Mouse (Mus musculus) gonadal fat pad, adult 2 months (tissue): ENCODE measurements around the gene D7Ertd443e. TPM values are rescaled to one million over a fixed set of nuclear protein-coding genes. Genes with fewer than 3 reads are reported as not detected.

Source experiments
- DNase-seq: peaks from one replicate; pipeline ENCODE4 v3.0.0-alpha.2; 2012; ENCODE audit warnings: low read depth
- polyA plus RNA-seq: library from polyadenylated mRNA; depleted of rRNA; stranded (reverse); fragments of >200 nt; gene quantifications from 2 replicates; pipeline ENCODE4 v1.2.3, GENCODE M21; 2012; rRNA removed

D7Ertd443e gene
- 0.19 and 0.20 TPM in 2 replicates for polyA plus RNA-seq

- DNase-seq, result no peak
Observed at GRCm38 (mm10) chr7:134385561-134385960, at the start of gene D7Ertd443e. D7Ertd443e (minus strand) TSS chr7:134385661.

- no peak for DNase-seq
Observed at GRCm38 (mm10) chr7:134431681-134432080, 46.2 kb upstream of the D7Ertd443e start.

- no peak for DNase-seq
Observed at GRCm38 (mm10) chr7:134428676-134429075, 43.2 kb upstream of the D7Ertd443e start.

- DNase-seq, result no peak
Observed at GRCm38 (mm10) chr7:134415014-134415413, 29.6 kb upstream of the D7Ertd443e start.

- DNase-seq, result no peak
Observed at GRCm38 (mm10) chr7:134414005-134414690, 28.7 kb upstream of the D7Ertd443e start.

- peak; percentile 88 for DNase-seq
Observed at GRCm38 (mm10) chr7:134408641-134409040, 23.2 kb upstream of the D7Ertd443e start.

- no peak for DNase-seq
Observed at GRCm38 (mm10) chr7:134400746-134401145, 15.3 kb upstream of the D7Ertd443e start.

- DNase-seq, result no peak
Observed at GRCm38 (mm10) chr7:134396769-134397168, 11.3 kb upstream of the D7Ertd443e start.

- no peak for DNase-seq
Observed at GRCm38 (mm10) chr7:134382791-134383190, 2.7 kb downstream of the D7Ertd443e start.

- no peak for DNase-seq
Observed at GRCm38 (mm10) chr7:134381407-134381861, 4.0 kb downstream of the D7Ertd443e start.

GRCm38 (mm10) chr7:134378273-134378672, 7.2 kb downstream of the D7Ertd443e start:
- no peak for DNase-seq

- no peak for DNase-seq
Observed at GRCm38 (mm10) chr7:134376786-134377185, 8.7 kb downstream of the D7Ertd443e start.

GRCm38 (mm10) chr7:134372276-134372675, 13.2 kb downstream of the D7Ertd443e start:
- DNase-seq, result no peak

- no peak for DNase-seq
Observed at GRCm38 (mm10) chr7:134369241-134369640, 16.2 kb downstream of the D7Ertd443e start.

- no peak for DNase-seq
Observed at GRCm38 (mm10) chr7:134362257-134362870, 23.1 kb downstream of the D7Ertd443e start.

- DNase-seq, result no peak
Observed at GRCm38 (mm10) chr7:134348825-134349224, 36.6 kb downstream of the D7Ertd443e start.

- DNase-seq, result no peak
Observed at GRCm38 (mm10) chr7:134342202-134342601, 43.3 kb downstream of the D7Ertd443e start.

GRCm38 (mm10) chr7:134335951-134336350, 49.5 kb downstream of the D7Ertd443e start:
- DNase-seq, result no peak

GRCm38 (mm10) chr7:134320979-134321378, 64.5 kb downstream of the D7Ertd443e start:
- DNase-seq, result no peak

- no peak for DNase-seq
Observed at GRCm38 (mm10) chr7:134302084-134302483, 83.4 kb downstream of the D7Ertd443e start.

- no peak for DNase-seq
Observed at GRCm38 (mm10) chr7:134301285-134301684, 84.2 kb downstream of the D7Ertd443e start.

- DNase-seq, result no peak
Observed at GRCm38 (mm10) chr7:134292750-134293149, 92.7 kb downstream of the D7Ertd443e start.

- no peak for DNase-seq
Observed at GRCm38 (mm10) chr7:134289611-134290301, 95.7 kb downstream of the D7Ertd443e start.
